Mouse (Mus musculus) ES-E14 (cell line): ENCODE data around the gene Pxmp4. TPM values are rescaled to one million over a fixed set of nuclear protein-coding genes. Genes with fewer than 3 reads are reported as not detected.
A peak's percentile ranks its signal among the peaks of the same experiment; 100 is the strongest.

Source experiments
- DNase-seq: peaks from one replicate; pipeline ENCODE4 v3.0.0-alpha.2; 2013; ENCODE audit warnings: low read depth, low spot score
- H3K27ac ChIP-seq: 2 replicates; pipeline ENCODE4 v1.5.1; 2012; ENCODE audit warnings: low read depth, mild to moderate bottlenecking, low read length, moderate library complexity, mixed read lengths; ENCODE audit not compliant: poor library complexity, insufficient read depth, severe bottlenecking
- H3K36me3 ChIP-seq: 2 replicates; pipeline ENCODE4 v1.6.1; 2012; ENCODE audit warnings: mild to moderate bottlenecking, low read length, moderate library complexity, mixed read lengths; ENCODE audit not compliant: control insufficient read depth, poor library complexity, insufficient read depth, severe bottlenecking
- H3K4me1 ChIP-seq, 2 experiments: fragments of 150-350 bp in 1 of 2; sonication (generic) in 1 of 2; 2 replicates each; pipeline ENCODE4 v1.6.1; 2012; ENCODE audit warnings: low read length in 2 of 2, mild to moderate bottlenecking in 1 of 2, mixed read lengths in 1 of 2; ENCODE audit not compliant: control insufficient read depth in 2 of 2, insufficient read depth in 2 of 2, poor library complexity in 1 of 2
- H3K4me3 ChIP-seq, 2 experiments: fragments of 150-350 bp in 1 of 2; sonication (generic) in 1 of 2; 2 replicates each; pipeline ENCODE4 v1.5.1; 2012; ENCODE audit warnings: low read length in 2 of 2, low read depth in 1 of 2, mild to moderate bottlenecking in 1 of 2, mixed read lengths in 1 of 2; ENCODE audit not compliant: insufficient read depth in 1 of 2, poor library complexity in 1 of 2, severe bottlenecking in 1 of 2
- H3K9ac ChIP-seq: 2 replicates; pipeline ENCODE4 v1.6.1; 2012; ENCODE audit warnings: low read depth, mild to moderate bottlenecking, low read length, mixed read lengths; ENCODE audit not compliant: poor library complexity, insufficient read depth, severe bottlenecking
- H3K9me3 ChIP-seq: fragments of 150-350 bp; sonication (generic); 2 replicates; pipeline ENCODE4 v1.6.1; 2012; ENCODE audit warnings: low read depth, mild to moderate bottlenecking, low read length; ENCODE audit not compliant: control insufficient read depth, insufficient read depth
- CHD2 ChIP-seq: IDR thresholded peaks from 2 replicates; pipeline ENCODE4 v1.6.1; 2014; ENCODE audit warnings: mild to moderate bottlenecking, low read depth, low read length, inconsistent platforms
- HCFC1 ChIP-seq: IDR thresholded peaks from 2 replicates; pipeline ENCODE4 v1.6.1; 2012; ENCODE audit warnings: low read length, inconsistent platforms, borderline replicate concordance; ENCODE audit not compliant: insufficient read depth
- MAFK ChIP-seq: IDR thresholded peaks from 2 replicates; pipeline ENCODE4 v1.6.1; 2014; ENCODE audit warnings: mild to moderate bottlenecking, low read depth, low read length, inconsistent platforms; ENCODE audit not compliant: insufficient read depth
- ZC3H11A ChIP-seq: IDR thresholded peaks from 2 replicates; pipeline ENCODE4 v1.6.1; 2012; ENCODE audit warnings: low read depth, mild to moderate bottlenecking, inconsistent platforms, low read length, borderline replicate concordance
- ZNF384 ChIP-seq: IDR thresholded peaks from 2 replicates; pipeline ENCODE4 v1.6.1; 2012; ENCODE audit warnings: low read depth, low read length, inconsistent platforms
- in situ Hi-C, 2 experiments: fragments of 600-800 bp; cut with MboI; formaldehyde crosslinking; loops; one replicate each; pipeline ENCODE4 v1.15.1; 2025; ENCODE audit warnings: low sequenced_read_pairs in 2 of 2, inconsistent platforms in 1 of 2; ENCODE audit not compliant: unreplicated experiment in 2 of 2
- total RNA-seq: library from RNA; depleted of rRNA; stranded (reverse); fragments of 300-350 nt; gene quantifications from 2 replicates; pipeline ENCODE4 v1.2.3, GENCODE M21; 2012

Gene Pxmp4
- total RNA-seq, 1 experiment: 8.6 TPM

- no peaks in the 10 kb centered on the region for H3K9me3 ChIP-seq
- TF ChIP-seq ZC3H11A (no peak), ZNF384 (no peak), HCFC1 (no peak), CHD2 (no peak), MAFK (no peak)
- H3K27ac ChIP-seq: no peak overlapping the region
- peaks cover 3 to 10% of the 10 kb centered on the region in 2 experiments; a peak in 2 of 4 replicates for H3K4me1 ChIP-seq
- in situ Hi-C loops: no loop called here
- DNase-seq: no peak
- no peak overlapping the region for H3K9ac ChIP-seq
- H3K36me3 ChIP-seq: peaks cover 6% of the 10 kb centered on the region; the same call in 1 of the 2 replicates
- H3K4me3 ChIP-seq: peak overlapping the region; percentile 30 to 49; a peak in 2 of 4 replicates
Measured at GRCm38 (mm10) chr2:154549886-154550189, 53.7 kb downstream of the Pxmp4 start.

- Histone ChIP-seq H3K9ac (peak overlapping the region; percentile 37; the same call in 1 of the 2 replicates), H3K27ac (no peak overlapping the region), H3K4me1 (peaks cover 3 to 10% of the 10 kb centered on the region in 2 experiments; a peak in 2 of 4 replicates), H3K4me3 (peak overlapping the region; percentile 49 to 55), H3K9me3 (no peaks in the 10 kb centered on the region), H3K36me3 (peaks cover 4% of the 10 kb centered on the region; the same call in 1 of the 2 replicates)
- in situ Hi-C loops: no loop called here
- TF ChIP-seq MAFK (no peak), ZNF384 (no peak)
- DNase-seq: peak; percentile 44
Measured at GRCm38 (mm10) chr2:154549127-154549885, 54.2 kb downstream of the Pxmp4 start.

GRCm38 (mm10) chr2:154548688-154549087 is 54.8 kb downstream of the Pxmp4 start:
- H3K9me3 ChIP-seq: no peaks in the 10 kb centered on the region
- TF ChIP-seq ZC3H11A: no peak
- TF ChIP-seq MAFK: no peak
- no peak for TF ChIP-seq CHD2
- TF ChIP-seq ZNF384: no peak
- no peak for TF ChIP-seq HCFC1
- H3K4me3 ChIP-seq: no peak overlapping the region
- H3K27ac ChIP-seq: no peak overlapping the region
- peaks cover 2% of the 10 kb centered on the region; the same call in 1 of the 2 replicates for H3K36me3 ChIP-seq
- in situ Hi-C loops: no loop called here
- DNase-seq: no peak
- H3K4me1 ChIP-seq: peaks cover 3 to 10% of the 10 kb centered on the region in 2 experiments; a peak in 2 of 4 replicates
- no peak overlapping the region for H3K9ac ChIP-seq

GRCm38 (mm10) chr2:154546711-154547110 is 56.8 kb downstream of the Pxmp4 start, which contains the start of gene 1700003F12Rik:
Gene 1700003F12Rik (plus strand): TSS chr2:154547085.
- TF ChIP-seq MAFK (no peak), HCFC1 (no peak), CHD2 (no peak), ZNF384 (no peak), ZC3H11A (no peak)
- no peak for DNase-seq
- H3K9ac ChIP-seq: no peak within 1 kb of the TSS
- no peaks in the 10 kb centered on the region for H3K9me3 ChIP-seq
- H3K4me1 ChIP-seq: peaks cover 0 to 5% of the 10 kb centered on the region in 2 experiments; a peak in 1 of 4 replicates
- H3K4me3 ChIP-seq: no peak within 1 kb of the TSS
- no peak within 1 kb of the TSS for H3K27ac ChIP-seq
- H3K36me3 ChIP-seq: peaks cover 2% of the 10 kb centered on the region; the same call in 1 of the 2 replicates
- in situ Hi-C loops: no loop called here
